Mouse (Mus musculus) ES-E14 (cell line): ENCODE measurements around the gene Atpif1.

Source experiments
- MAFK ChIP-seq: IDR thresholded peaks from 2 replicates; pipeline ENCODE4 v1.6.1; 2014; ENCODE audit warnings: mild to moderate bottlenecking, low read depth, low read length, inconsistent platforms; ENCODE audit not compliant: insufficient read depth
- ZC3H11A ChIP-seq: IDR thresholded peaks from 2 replicates; pipeline ENCODE4 v1.6.1; 2012; ENCODE audit warnings: low read depth, mild to moderate bottlenecking, inconsistent platforms, low read length, borderline replicate concordance

DNA sequence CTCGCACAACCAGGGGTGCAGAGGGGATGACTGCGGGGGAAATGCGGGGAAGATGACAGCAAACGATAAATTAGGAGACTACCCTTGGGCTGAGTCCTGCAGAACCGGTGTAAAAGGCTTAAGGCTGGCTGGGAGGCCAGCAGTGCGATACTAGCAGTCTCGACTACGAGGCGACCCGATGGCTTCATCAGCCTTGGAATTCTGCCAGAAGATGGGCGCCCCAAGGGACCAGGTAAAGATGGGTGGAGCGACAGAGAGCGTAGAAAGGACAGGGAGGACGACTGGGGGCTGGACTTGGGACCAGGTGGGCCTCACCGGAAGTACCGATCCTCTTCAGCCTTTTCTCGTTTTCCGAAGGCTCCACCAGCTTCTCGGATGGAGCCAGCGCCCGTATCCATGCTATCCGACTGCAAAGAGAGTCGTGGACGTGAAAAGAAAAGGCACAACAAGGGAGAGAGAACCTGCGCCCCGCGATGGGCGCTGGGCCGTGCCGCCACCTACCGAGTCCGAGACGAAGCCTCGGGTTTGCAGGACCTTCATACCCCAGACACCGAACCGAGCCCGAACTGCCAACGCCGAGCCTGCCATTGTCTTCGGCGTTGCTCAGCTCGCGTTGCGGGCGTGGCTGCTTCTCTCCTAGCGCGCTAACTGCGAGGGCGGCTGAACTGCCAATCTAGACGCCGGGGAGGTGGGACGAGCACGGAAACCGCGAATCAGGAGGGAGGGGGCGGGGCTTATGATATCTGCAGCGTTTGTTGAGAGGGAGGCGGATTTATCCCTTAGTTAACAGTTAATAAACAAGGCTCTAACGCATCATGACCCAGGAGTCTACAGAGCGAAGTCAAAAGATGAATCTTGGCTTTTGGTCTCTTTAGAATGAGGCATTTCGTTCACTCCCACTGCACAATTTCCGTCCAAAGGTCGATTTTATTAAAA is at the start of gene Atpif1:
- TF ChIP-seq MAFK (no peak), ZC3H11A (no peak)
